Mouse (Mus musculus) myocyte (in vitro differentiated cells): ENCODE results near the gene Mycbp2. TPM values are rescaled to one million over a fixed set of nuclear protein-coding genes. Genes with fewer than 3 reads are reported as not detected.

Experiments used
- H3K27me3 ChIP-seq: one replicate; pipeline ENCODE4 v1.6.1; 2011; ENCODE audit not compliant: control insufficient read depth, insufficient read depth, insufficient read length
- H3K36me3 ChIP-seq: one replicate; pipeline ENCODE4 v1.6.1; 2011; ENCODE audit not compliant: control insufficient read depth, insufficient read depth
- H3K4me2 ChIP-seq: one replicate; pipeline ENCODE4 v1.6.1; 2011; ENCODE audit warnings: low read depth, control low read depth
- H3K4me3 ChIP-seq: one replicate; pipeline ENCODE4 v1.5.1; 2011; ENCODE audit warnings: mild to moderate bottlenecking, control low read depth, moderate library complexity
- H3K79me2 ChIP-seq: one replicate; pipeline ENCODE4 v1.6.1; 2011; ENCODE audit not compliant: control insufficient read depth, insufficient read depth
- H3ac ChIP-seq: one replicate; pipeline ENCODE4 v1.6.1; 2011; ENCODE audit not compliant: control insufficient read depth, insufficient read length
- CEBPB ChIP-seq: IDR thresholded peaks from 2 replicates; pipeline ENCODE4 v1.6.1; 2011; ENCODE audit warnings: mild to moderate bottlenecking, moderate library complexity; ENCODE audit not compliant: poor library complexity, insufficient read depth, severe bottlenecking
- E2F4 ChIP-seq: IDR thresholded peaks from one replicate; pipeline ENCODE4 v1.6.1; 2011; ENCODE audit warnings: mild to moderate bottlenecking, control low read depth, moderate library complexity; ENCODE audit not compliant: insufficient read depth
- MAX ChIP-seq: IDR thresholded peaks from one replicate; pipeline ENCODE4 v1.6.1; 2011; ENCODE audit warnings: low read depth, mild to moderate bottlenecking, control low read depth
- MYOD1 ChIP-seq, 3 experiments: IDR thresholded peaks; one replicate each; pipeline ENCODE4 v1.6.1; 2011; ENCODE audit warnings: control low read depth in 2 of 3, low read depth in 2 of 3, mild to moderate bottlenecking in 2 of 3, moderate library complexity in 1 of 3; ENCODE audit not compliant: insufficient read length in 2 of 3, control insufficient read depth in 1 of 3
- MYOG ChIP-seq, 3 experiments: IDR thresholded peaks; one replicate each; pipeline ENCODE4 v1.6.1; 2011; ENCODE audit warnings: control low read depth in 2 of 3, low read depth in 2 of 3, mild to moderate bottlenecking in 2 of 3; ENCODE audit not compliant: insufficient read length in 2 of 3, control insufficient read depth in 1 of 3, insufficient read depth in 1 of 3
- POLR2A ChIP-seq: IDR thresholded peaks from one replicate; pipeline ENCODE4 v1.6.1; 2011; ENCODE audit warnings: low read depth, mild to moderate bottlenecking, control low read depth, moderate library complexity; ENCODE audit not compliant: insufficient read length
- POLR2AphosphoS2 ChIP-seq: IDR thresholded peaks from one replicate; pipeline ENCODE4 v1.6.1; 2011; ENCODE audit warnings: low read depth, control low read depth; ENCODE audit not compliant: insufficient read length
- REST ChIP-seq: IDR thresholded peaks from one replicate; pipeline ENCODE4 v1.6.1; 2011; ENCODE audit warnings: mild to moderate bottlenecking, control low read depth, moderate library complexity; ENCODE audit not compliant: insufficient read depth, insufficient read length
- SRF ChIP-seq: IDR thresholded peaks from one replicate; pipeline ENCODE4 v1.6.1; 2011; ENCODE audit warnings: low read depth; ENCODE audit not compliant: control insufficient read depth, insufficient read length
- TCF12 ChIP-seq: IDR thresholded peaks from one replicate; pipeline ENCODE4 v1.6.1; 2011; ENCODE audit warnings: mild to moderate bottlenecking, control low read depth; ENCODE audit not compliant: poor library complexity, insufficient read depth, severe bottlenecking
- TCF3 ChIP-seq: IDR thresholded peaks from one replicate; pipeline ENCODE4 v1.6.1; 2011; ENCODE audit warnings: low read depth, control low read depth; ENCODE audit not compliant: insufficient read length
- USF1 ChIP-seq: IDR thresholded peaks from one replicate; pipeline ENCODE4 v1.6.1; 2011; ENCODE audit warnings: low read depth, mild to moderate bottlenecking, control low read depth, moderate library complexity
- polyA plus RNA-seq: library from polyadenylated mRNA; unstranded; fragments of >200 nt; fragmentation: generic; extraction: Trizol; gene quantifications from one replicate; pipeline ENCODE4 v1.2.1, GENCODE M21; 2012; ENCODE audit warnings: missing spikeins

The Mycbp2 gene
- polyA plus RNA-seq, 1 experiment = 7.7 TPM

DNA sequence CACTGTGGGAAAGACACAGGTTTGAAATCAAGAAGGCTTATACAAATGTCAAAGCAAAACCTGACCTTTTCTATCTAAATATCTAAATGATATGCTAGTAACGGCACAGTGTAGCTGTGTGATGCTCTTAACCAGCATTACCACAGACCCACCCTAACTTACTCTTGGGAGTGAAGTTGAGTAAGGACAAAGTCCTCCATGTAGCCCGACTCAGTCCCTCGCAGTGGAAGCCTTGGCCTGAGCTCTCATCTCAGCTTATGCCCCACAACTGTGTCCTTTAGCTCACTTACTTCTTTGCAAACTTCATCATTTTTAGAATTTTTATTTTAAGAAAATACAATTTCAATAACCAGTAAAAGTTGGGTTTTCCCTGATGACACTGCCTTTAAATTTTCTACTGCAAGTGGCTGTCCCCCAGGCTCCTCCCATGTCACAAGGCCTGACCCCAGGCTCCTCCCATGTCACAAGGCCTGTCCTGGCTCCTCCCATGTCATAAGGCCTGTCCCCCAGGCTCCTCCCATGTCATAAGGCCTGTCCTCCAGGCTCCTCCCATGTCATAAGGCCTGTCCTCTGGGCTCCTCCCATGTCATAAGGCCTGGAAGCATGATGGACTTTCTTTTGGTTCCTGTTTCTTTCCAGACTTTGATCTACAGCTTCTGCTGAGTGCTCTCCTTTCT is 231.5 kb downstream of the Mycbp2 start:
- no peak overlapping the region for H3ac ChIP-seq
- H3K36me3 ChIP-seq = peaks cover 36% of the 10 kb centered on the region
- TF ChIP-seq POLR2AphosphoS2 (no peak), REST (no peak), E2F4 (no peak), USF1 (no peak), TCF12 (no peak), CEBPB (no peak), POLR2A (no peak), MYOG (IDR thresholded peaks at IDR 0.05; ENCODE audit: control insufficient read depth in 1 of 3, insufficient read depth in 1 of 3, insufficient read length in 2 of 3, low read depth in 2 of 3) (no peak), SRF (no peak), MYOD1 (IDR thresholded peaks at IDR 0.05; ENCODE audit: control insufficient read depth in 1 of 3, insufficient read length in 2 of 3, low read depth in 2 of 3) (no peak), TCF3 (no peak), MAX (no peak)
- no peak overlapping the region for H3K4me3 ChIP-seq
- no peak overlapping the region for H3K4me2 ChIP-seq
- no peaks in the 10 kb centered on the region for H3K79me2 ChIP-seq
- no peaks in the 10 kb centered on the region for H3K27me3 ChIP-seq

DNA sequence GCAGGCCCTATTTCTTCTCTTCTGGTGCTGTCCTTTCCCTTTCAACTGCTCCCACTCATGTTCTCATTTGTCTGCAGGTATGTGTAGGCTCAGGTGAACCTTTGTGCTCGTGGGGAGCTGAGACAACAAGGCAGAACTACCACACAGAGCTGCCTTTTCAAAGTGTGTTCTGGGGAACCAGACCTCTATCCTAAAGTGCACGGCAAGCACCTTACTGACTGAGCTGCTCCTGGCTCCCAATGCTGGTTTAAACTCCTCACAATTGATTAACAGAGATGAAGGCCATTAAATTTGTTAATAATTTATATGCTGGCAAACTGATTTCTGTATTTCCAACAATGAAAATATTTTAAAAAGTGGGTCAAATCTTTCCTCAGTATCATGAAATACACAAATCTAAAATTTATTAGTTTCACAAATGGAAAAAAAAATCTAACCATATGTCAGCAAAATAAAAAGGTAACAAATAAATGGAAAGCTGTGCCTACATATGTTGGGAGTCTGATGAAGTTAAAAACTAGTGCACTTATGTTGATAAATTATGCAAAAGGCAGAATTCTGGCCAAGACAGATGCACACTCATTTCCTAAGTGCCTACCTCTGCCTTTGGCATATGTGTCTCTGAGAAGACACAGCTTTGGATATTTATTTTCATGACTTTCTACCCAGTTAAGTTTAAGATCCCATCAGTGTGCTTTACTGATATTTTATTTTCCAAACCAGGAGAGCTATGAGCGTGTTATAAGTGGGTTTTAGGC is 233.8 kb downstream of the Mycbp2 start:
- Histone ChIP-seq H3K4me3 (no peak overlapping the region), H3K79me2 (no peaks in the 10 kb centered on the region), H3K36me3 (peaks cover 31% of the 10 kb centered on the region), H3K27me3 (no peaks in the 10 kb centered on the region), H3ac (no peak overlapping the region), H3K4me2 (no peak overlapping the region)
- TF ChIP-seq SRF (no peak), CEBPB (no peak), POLR2AphosphoS2 (no peak), REST (no peak), TCF12 (no peak)

DNA sequence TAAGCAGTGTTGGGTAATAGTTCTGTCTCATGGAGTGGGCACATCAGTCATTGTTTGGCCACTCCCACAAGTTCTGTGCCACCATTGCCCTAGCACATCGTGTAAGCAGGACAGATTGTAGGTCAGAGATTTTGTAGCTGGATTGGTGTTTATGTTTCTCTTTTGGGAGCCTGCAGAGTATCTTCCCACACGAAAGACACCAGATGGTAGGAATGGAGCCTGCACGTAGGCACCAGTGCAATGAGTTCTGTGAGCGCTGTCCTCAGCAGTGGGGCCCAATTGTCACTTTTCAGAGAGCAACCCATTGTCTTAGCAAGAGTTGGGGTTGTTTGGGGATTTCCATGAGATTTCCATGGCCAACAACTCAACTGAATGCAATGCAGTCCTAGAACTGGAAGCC is 236.6 kb downstream of the Mycbp2 start:
- Histone ChIP-seq H3K79me2 (no peaks in the 10 kb centered on the region), H3K4me3 (no peak overlapping the region), H3K4me2 (no peak overlapping the region), H3ac (no peak overlapping the region), H3K27me3 (no peaks in the 10 kb centered on the region), H3K36me3 (peaks cover 20% of the 10 kb centered on the region)
- no peak for TF ChIP-seq MAX
- no peak for TF ChIP-seq USF1
- TF ChIP-seq E2F4 = no peak
- TF ChIP-seq MYOD1 (IDR thresholded peaks at IDR 0.05; ENCODE audit: control insufficient read depth in 1 of 3, insufficient read length in 2 of 3, low read depth in 2 of 3) = no peak
- TF ChIP-seq MYOG (IDR thresholded peaks at IDR 0.05; ENCODE audit: control insufficient read depth in 1 of 3, insufficient read depth in 1 of 3, insufficient read length in 2 of 3, low read depth in 2 of 3) = no peak
- no peak for TF ChIP-seq POLR2A
- TF ChIP-seq TCF3 = no peak
- TF ChIP-seq REST = no peak
- no peak for TF ChIP-seq CEBPB
- TF ChIP-seq POLR2AphosphoS2 = no peak
- no peak for TF ChIP-seq TCF12
- TF ChIP-seq SRF = no peak

- Histone ChIP-seq H3K79me2 (no peaks in the 10 kb centered on the region), H3K4me2 (no peak overlapping the region), H3K36me3 (peaks cover 4% of the 10 kb centered on the region), H3K4me3 (no peak overlapping the region), H3K27me3 (no peaks in the 10 kb centered on the region), H3ac (no peak overlapping the region)
- no peak for TF ChIP-seq TCF3
- TF ChIP-seq POLR2AphosphoS2 = no peak
- TF ChIP-seq REST = no peak
- TF ChIP-seq E2F4 = no peak
- TF ChIP-seq TCF12 = no peak
- TF ChIP-seq MAX = no peak
Measured at GRCm38 (mm10) chr14:103106301-103106700, 240.3 kb downstream of the Mycbp2 start.
